Mouse (Mus musculus) heart, adult 2 months (tissue): ENCODE results near the gene Rin3.

Source experiments
- CTCF ChIP-seq: fragments of 200-600 bp; IDR thresholded peaks from 2 replicates; pipeline ENCODE4 v1.8.1; 2022; ENCODE audit warnings: antibody characterized with exemption, mild to moderate bottlenecking, moderate library complexity
- EP300 ChIP-seq: fragments of 200-500 bp; IDR thresholded peaks from 2 replicates; pipeline ENCODE4 v1.6.1; 2011; ENCODE audit warnings: low read depth, low read length, control low read depth; ENCODE audit not compliant: insufficient read depth
- POLR2A ChIP-seq: fragments of 200-500 bp; IDR thresholded peaks from 2 replicates; pipeline ENCODE4 v1.6.1; 2011; ENCODE audit warnings: mild to moderate bottlenecking, low read depth, low read length, control low read depth; ENCODE audit not compliant: insufficient read depth

DNA sequence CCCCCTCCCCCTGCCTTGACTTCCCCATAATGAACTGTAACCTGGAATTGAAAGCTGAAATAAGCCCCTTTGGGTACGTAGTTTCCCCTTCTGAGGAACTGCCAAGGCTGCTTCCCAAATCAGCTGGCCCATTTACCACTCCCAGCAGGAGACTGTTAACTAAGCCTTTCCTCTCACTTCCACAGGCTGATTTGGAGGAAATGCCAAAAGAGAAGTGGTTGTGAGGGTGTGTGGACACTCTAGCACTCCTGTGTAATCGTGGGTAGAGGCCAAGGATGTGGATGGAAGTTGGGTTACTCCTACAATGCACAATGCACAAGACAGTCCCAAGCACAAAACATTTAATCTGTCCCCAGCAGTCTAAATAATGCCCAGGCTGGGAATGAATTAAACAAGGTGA, 722 bp upstream of the Rin3 start:
- TF ChIP-seq CTCF (no peak), EP300 (no peak), POLR2A (no peak)
